Mouse (Mus musculus) lung, adult 18-20 months (tissue): ENCODE data around the gene Proser1.

Source experiments
- DNase-seq, 2 experiments: peaks; one replicate each; pipeline ENCODE4 v3.0.0; 2022; ENCODE audit warnings: mixed read lengths in 2 of 2

Proser1 gene

GRCm38 (mm10) chr3:53467356-53467755 is 3.9 kb downstream of the Proser1 start:
- no peak for DNase-seq

- no peak for DNase-seq
Observed at GRCm38 (mm10) chr3:53469650-53470049, 6.2 kb downstream of the Proser1 start.

- no peak for DNase-seq
Observed at GRCm38 (mm10) chr3:53472061-53472460, 8.6 kb downstream of the Proser1 start.

DNA sequence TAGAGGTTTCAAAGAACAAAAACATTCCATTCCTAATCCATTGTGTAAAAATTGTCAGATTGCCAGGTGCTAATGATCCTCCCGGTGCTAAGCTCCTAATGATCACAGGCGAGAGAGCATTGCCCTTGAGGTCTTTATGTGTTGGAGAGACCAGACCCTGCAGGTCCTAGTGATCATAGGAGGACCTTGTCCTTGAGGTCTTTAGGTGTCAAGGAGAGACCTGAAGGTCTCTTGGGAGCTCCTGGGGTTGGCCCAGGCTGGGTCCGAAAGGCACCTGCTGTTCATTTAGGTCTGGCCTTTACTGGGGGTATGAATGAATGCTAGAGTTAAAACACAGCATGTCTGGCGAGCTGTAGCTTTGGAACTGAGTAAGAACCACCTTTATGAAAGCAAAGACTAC is 10.7 kb downstream of the Proser1 start:
- DNase-seq: no peak

- no peak for DNase-seq
Observed at GRCm38 (mm10) chr3:53475889-53476288, 12.4 kb downstream of the Proser1 start.

GRCm38 (mm10) chr3:53477468-53477867 is 14.0 kb downstream of the Proser1 start:
- DNase-seq: no peak

GRCm38 (mm10) chr3:53478419-53479046 is 15.1 kb downstream of the Proser1 start:
- DNase-seq: no peak

DNA sequence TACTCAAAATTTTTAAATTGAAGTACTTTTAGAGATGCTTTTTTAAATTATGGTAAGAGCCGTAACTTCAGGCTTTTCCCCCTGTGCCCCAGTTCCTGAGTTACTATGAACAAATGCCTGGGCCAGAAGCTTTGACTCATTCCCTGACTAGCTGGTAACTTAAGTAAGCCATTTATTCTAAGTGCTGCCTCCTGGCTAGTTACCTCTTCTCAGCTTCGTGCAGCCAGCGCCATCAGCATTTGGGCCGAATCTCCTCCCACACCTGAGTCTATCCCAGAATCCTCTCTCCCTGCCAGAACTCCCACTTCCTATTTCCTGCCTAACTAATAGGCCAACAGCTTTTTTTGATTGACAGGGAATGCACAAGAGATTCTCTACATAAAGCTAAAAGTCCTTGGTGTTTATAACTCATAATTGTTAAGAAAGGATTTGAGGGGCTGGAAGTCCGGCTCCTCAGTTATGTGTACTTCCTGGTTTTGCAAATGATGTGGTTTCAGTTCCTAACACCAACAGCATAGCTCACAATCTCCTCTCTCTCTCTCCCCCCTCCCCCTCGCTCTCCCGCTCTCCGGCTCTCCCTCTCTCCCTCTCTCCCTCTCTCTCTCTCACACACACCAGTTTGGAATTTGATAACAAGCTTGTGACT is 20.1 kb downstream of the Proser1 start:
- DNase-seq: no peak

- DNase-seq: no peak
Observed at GRCm38 (mm10) chr3:53486561-53486960, 23.1 kb downstream of the Proser1 start.

DNA sequence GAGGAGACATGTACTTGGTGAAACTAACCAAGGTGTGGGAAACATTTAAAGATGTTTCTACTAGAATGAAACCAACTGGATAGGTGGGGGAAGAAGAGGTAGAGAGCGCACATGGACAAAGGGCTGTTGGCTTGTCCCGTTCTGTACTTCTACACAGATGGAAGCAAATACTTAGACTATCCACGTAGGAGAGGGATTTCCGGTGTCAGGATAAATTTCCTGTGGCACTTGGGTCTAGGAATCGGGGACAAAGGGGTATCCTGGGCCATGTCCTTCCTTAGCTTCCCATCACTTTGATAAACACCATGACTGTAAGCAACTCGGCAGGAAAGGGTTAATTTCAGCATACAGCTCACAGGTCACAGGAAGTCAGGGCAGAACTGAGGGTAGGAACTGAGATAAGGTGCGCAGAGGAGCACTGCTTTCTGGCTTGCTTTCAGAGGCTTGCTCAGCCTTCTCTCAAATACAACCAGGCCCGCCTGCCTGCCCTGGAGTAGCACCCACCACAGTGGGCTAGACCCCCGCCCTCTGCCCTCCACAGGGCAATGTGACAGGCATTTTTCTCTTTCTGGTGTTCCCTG is 23.6 kb downstream of the Proser1 start:
- no peak for DNase-seq

DNA sequence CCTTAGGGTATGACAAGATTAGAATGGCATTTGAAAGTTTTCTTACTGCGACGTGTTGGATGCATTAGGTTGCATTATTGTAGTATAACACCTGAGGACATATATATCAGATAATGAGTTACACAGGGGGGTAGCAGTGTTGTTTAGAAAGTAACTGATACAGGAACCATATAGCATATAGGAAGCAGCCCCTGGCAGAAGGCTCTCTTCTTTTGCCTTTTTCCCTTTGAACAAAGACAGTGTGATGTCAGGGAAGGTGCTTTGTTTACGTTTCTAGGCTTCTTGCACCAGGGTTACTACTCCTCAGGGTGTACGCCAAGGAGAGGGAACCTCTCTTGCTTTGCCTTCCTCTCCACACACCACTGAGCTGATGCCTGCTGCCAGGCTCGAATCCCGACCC is 24.9 kb downstream of the Proser1 start, which contains the start of gene Stoml3:
Gene Stoml3 (plus strand): TSS at position 301 of the 400 bp plus-strand sequence.
- DNase-seq: no peak

DNA sequence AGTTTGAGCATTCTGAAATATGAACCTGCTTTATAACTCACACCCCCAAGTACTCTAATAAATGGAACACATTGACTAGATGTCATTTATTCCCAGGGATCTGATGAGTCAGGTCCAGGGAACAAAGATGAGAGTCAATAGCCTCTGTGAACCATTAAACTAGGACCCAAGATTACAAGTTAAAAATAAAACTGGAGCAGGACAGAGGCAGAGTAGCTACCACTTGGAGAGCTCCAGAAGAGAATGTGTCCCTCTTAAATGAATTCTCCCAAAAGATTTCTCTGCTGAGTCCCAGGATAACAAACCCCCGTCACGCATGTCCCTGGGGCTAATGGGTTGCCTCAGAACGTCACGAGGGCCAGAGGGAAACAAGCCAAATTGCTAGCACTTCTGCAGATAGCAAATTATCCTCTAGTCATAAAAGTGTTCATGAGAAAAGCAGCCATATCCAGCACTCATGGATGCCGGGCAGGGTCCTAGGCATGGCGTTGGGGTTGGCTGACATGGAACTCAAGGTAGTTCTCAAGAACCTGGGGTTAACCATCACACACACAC is 35.0 kb downstream of the Proser1 start:
- no peak for DNase-seq

GRCm38 (mm10) chr3:53502428-53502827 is 39.0 kb downstream of the Proser1 start:
- DNase-seq: no peak

DNA sequence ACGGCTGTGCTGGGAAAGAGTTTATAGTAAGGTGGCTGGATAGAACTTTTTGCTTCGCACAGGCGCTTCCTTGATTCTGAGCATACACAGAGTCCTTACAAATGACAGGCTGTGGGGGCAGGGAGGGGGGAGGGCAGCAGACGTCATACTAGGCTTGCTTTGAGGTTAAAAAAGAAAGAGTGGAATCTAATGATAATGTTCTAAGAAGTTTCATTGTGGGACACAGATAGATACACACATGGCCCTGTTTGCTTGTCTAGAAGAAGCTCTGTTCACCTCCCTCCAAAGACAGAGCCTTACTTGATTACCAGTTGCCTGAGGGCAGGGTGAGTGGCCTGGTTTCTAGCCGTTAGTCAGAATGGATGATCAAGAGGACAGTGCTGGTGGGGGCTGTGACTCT is 49.6 kb downstream of the Proser1 start:
- DNase-seq: no peak

DNA sequence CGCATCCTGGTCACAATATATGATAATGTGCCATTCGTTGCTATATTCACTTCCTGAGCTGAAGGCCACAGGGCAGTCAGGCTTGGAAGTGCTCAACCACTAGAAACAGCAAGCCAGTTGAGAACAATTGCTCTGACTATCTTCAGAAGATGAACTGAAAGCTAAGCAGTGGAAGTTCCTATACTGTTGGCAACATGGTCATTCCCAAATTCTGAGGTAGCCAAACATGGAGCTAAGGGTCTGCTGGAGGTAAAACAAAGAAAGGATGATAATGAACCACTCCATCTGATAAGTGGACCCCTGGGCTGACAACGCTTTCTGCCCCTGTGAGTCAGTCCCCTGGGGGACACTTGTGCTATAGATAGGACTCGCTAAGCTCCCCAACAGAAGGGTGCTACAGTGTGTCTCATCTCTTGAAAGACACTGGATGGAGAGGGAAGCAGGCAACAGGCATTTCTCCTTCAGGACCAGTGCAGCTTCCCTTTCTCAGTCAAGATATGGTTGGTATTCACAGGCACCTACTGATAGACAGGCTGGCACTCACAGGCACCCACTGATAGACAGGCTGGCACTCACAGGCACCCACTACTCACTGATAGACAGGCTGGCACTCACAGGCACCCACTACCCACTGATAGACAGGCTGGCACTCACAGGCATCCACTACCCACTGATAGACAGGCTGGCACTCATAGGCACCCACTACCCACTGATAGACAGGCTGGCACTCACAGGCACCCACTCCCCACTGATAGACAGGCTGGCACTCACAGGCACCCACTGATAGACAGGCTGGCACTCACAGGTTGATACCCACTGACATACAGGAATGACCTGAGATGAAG is 51.0 kb downstream of the Proser1 start:
- DNase-seq: no peak

GRCm38 (mm10) chr3:53522794-53523193 is 59.3 kb downstream of the Proser1 start:
- no peak for DNase-seq

DNA sequence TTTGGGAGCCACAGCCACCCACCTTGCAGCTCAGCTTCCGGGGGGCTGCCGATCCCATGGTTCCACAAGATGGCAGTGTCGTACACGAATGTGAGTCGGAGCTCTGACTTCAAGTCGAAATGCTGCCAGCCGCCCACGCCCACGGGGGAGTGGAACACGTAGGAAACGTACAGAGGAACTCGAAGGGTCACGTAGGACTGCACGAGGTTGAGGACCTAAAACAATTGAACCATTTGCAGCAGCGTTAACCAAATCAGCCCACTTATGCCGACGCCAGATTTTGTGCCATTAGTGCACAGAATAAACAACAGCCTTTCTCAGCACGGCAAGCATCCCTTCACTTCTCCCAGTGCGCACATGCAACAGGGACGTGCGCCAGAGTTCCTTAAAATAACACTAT is 62.3 kb downstream of the Proser1 start:
- peak; percentile 43 to 52 for DNase-seq

GRCm38 (mm10) chr3:53530305-53530704 is 66.8 kb downstream of the Proser1 start:
- DNase-seq: peak; percentile 10 to 17
